Mouse (Mus musculus): ENCODE results near the gene Fdx1.

DNA sequence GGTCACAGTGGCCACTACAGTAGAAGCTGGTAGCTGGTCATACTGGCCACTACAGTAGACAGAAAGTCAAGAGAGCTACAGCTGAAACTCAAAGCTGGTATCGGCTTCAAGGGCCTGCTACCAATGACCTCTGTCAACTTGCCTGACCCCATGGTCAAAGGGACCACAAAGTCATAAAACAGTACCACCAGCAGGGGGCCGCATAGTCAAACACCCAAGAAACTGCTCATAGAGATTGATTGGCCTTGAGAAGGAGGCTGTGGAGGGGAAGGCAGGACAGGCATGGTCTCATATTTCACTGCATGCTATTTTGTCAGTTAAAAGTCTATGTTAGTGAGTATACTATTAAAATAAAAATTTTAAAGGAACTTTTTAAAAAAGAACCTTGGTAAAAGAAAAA lies 27.5 kb upstream of the Fdx1 start:
- TF ChIP-seq CTCF (IDR thresholded peaks at IDR 0.05; ENCODE audit: borderline replicate concordance, insufficient read depth, low read length) (no peak), POLR2A (IDR thresholded peaks at IDR 0.05; ENCODE audit: low read depth, low read length) (no peak)
